Comparison of ENCODE assay signal across 21 mouse cellular contexts in the genomic region with DNA sequence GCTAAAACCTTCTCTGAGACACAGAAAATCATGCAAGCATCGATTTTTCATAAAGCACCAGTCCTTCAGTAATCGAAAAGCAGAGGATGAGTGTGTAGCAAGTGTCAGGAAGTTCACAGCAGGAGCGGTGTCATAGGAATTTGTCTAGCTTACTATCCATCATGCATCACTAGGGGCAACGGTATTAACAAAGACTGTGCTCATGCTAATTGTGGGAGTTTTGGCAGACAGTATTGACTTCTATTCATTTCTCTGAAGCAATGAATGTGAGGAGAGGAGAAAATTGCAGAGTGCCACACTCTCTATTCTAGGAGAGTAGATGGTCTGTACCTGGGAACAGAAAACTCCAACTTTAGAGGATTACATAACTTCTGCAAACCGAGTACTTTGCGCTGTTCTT.
DNase-seq lines count a peak whose midpoint lies in the region; ATAC-seq and TF ChIP-seq lines count a peak whose summit lies in the region.
"Had no signal": no experiment of that assay in that cellular context is flagged by ENCODE, and none has a peak within 500 bp of the region (broad histone marks: within the 10 kb centered on the region; RNA-seq: fewer than 3 reads in every experiment).

No protein-coding gene starts in this region.

- no peak overlapping the region for H3K4me3 ChIP-seq in hindbrain, embryonic 11.5 days (ENCODE audit: low read depth, low read length)
- H3K4me3 ChIP-seq in hindbrain, embryonic 12.5 days: no peak overlapping the region
- no peak overlapping the region for H3K4me3 ChIP-seq in midbrain, embryonic 13.5 days (replicated peaks)
- H3K4me3 ChIP-seq in midbrain, embryonic 15.5 days: no peak overlapping the region
- H3K4me3 ChIP-seq in hindbrain, postnatal 0 days (ENCODE audit: low read length): no peak overlapping the region
- H3K4me3 ChIP-seq: gastrocnemius, adult 2 months; heart, embryonic 12.5 days; megakaryocyte, embryonic 14.5 days; neural tube, embryonic 15.5 days had no signal

- no peaks in the 10 kb centered on the region for H3K36me3 ChIP-seq in hindbrain, embryonic 11.5 days (ENCODE audit: control insufficient read depth, insufficient read depth, low read length)
- no peaks in the 10 kb centered on the region for H3K36me3 ChIP-seq in hindbrain, embryonic 12.5 days
- H3K36me3 ChIP-seq in midbrain, embryonic 13.5 days: no peaks in the 10 kb centered on the region
- H3K36me3 ChIP-seq in midbrain, embryonic 15.5 days (replicated peaks): no peaks in the 10 kb centered on the region
- no peaks in the 10 kb centered on the region for H3K36me3 ChIP-seq in hindbrain, postnatal 0 days (ENCODE audit: insufficient read depth, low read length)
- H3K36me3 ChIP-seq: heart, embryonic 12.5 days; neural tube, embryonic 15.5 days had no signal

- H3K27ac ChIP-seq in hindbrain, embryonic 11.5 days (ENCODE audit: low read depth, low read length): no peak overlapping the region
- H3K27ac ChIP-seq in hindbrain, embryonic 12.5 days: no peak overlapping the region
- H3K27ac ChIP-seq in midbrain, embryonic 13.5 days: no peak overlapping the region
- H3K27ac ChIP-seq in midbrain, embryonic 15.5 days: no peak overlapping the region
- H3K27ac ChIP-seq in hindbrain, postnatal 0 days: no peak overlapping the region
- H3K27ac ChIP-seq: gastrocnemius, adult 2 months; neural tube, embryonic 15.5 days had no signal

- 0 out of 2 replicates have a peak, but pooled peaks cover 3% of the 10 kb centered on the region for H3K4me1 ChIP-seq in hindbrain, embryonic 11.5 days (replicated peaks; ENCODE audit: control insufficient read depth, insufficient read depth, low read length)
- H3K4me1 ChIP-seq in hindbrain, embryonic 12.5 days: no peaks in the 10 kb centered on the region
- 0 out of 2 replicates have a peak, but pooled peaks cover 5% of the 10 kb centered on the region for H3K4me1 ChIP-seq in midbrain, embryonic 13.5 days (replicated peaks)
- H3K4me1 ChIP-seq in midbrain, embryonic 15.5 days: no peaks in the 10 kb centered on the region
- H3K4me1 ChIP-seq in hindbrain, postnatal 0 days (ENCODE audit: insufficient read depth, low read length): no peaks in the 10 kb centered on the region
- H3K4me1 ChIP-seq: heart, embryonic 12.5 days; megakaryocyte, embryonic 14.5 days; neural tube, embryonic 15.5 days had no signal

- no peak for TF ChIP-seq CTCF in hindbrain, postnatal 0 days (IDR thresholded peaks at IDR 0.05; ENCODE audit: low read depth)

- DNase-seq in hindbrain, embryonic 11.5 days (ENCODE audit: low spot score): peak; percentile 23
- DNase-seq in hindbrain, postnatal 0 days (ENCODE audit: low spot score): peak; percentile 58
- DNase-seq in urinary bladder, postnatal 10 days (ENCODE audit: low spot score): no peak
- DNase-seq in gastrocnemius, postnatal 10 days: no peak
- DNase-seq: adrenal gland, adult 8-10 months; B cell, adult 2 months; gastrocnemius, adult 2 months; heart, postnatal 14 days; kidney, adult 2 months; kidney, postnatal 14 days; layer of hippocampus, adult 9-11 months; lung, adult 2 months; right cerebral cortex, postnatal 4 days; thymus, adult 2 months had no signal

- peak; percentile 56 for ATAC-seq in hindbrain, embryonic 11.5 days (ENCODE audit: low FRiP score)
- ATAC-seq in hindbrain, embryonic 12.5 days (ENCODE audit: low FRiP score): no peak
- ATAC-seq in midbrain, embryonic 13.5 days: 0 out of 2 replicates have a peak, but pooled peaks have one; percentile 27
- ATAC-seq in midbrain, embryonic 15.5 days (replicated peaks): no peak; the same call in 1 of the 2 replicates
- peak; percentile 63; the same call in 1 of the 2 replicates for ATAC-seq in hindbrain, postnatal 0 days

- H3K27me3 ChIP-seq in hindbrain, embryonic 11.5 days (ENCODE audit: control insufficient read depth, insufficient read depth, low read length): no peaks in the 10 kb centered on the region
- no peaks in the 10 kb centered on the region for H3K27me3 ChIP-seq in hindbrain, embryonic 12.5 days
- no peaks in the 10 kb centered on the region for H3K27me3 ChIP-seq in midbrain, embryonic 13.5 days
- H3K27me3 ChIP-seq in midbrain, embryonic 15.5 days (replicated peaks): no peaks in the 10 kb centered on the region
- no peaks in the 10 kb centered on the region for H3K27me3 ChIP-seq in hindbrain, postnatal 0 days (ENCODE audit: insufficient read depth, low read length)
- H3K27me3 ChIP-seq: heart, embryonic 12.5 days; megakaryocyte, embryonic 14.5 days; neural tube, embryonic 15.5 days had no signal

- no peak overlapping the region for H3K9ac ChIP-seq in hindbrain, embryonic 11.5 days (ENCODE audit: low read depth, low read length)
- H3K9ac ChIP-seq in hindbrain, embryonic 12.5 days: no peak overlapping the region
- no peak overlapping the region for H3K9ac ChIP-seq in midbrain, embryonic 13.5 days (replicated peaks)
- H3K9ac ChIP-seq in midbrain, embryonic 15.5 days: no peak overlapping the region
- no peak overlapping the region for H3K9ac ChIP-seq in hindbrain, postnatal 0 days (replicated peaks; ENCODE audit: low read length)
- H3K9ac ChIP-seq: heart, embryonic 12.5 days; neural tube, embryonic 15.5 days had no signal

- no peaks in the 10 kb centered on the region for H3K9me3 ChIP-seq in hindbrain, embryonic 11.5 days (ENCODE audit: control insufficient read depth, low read length)
- no peaks in the 10 kb centered on the region for H3K9me3 ChIP-seq in hindbrain, embryonic 12.5 days (replicated peaks)
- no peaks in the 10 kb centered on the region for H3K9me3 ChIP-seq in midbrain, embryonic 13.5 days
- H3K9me3 ChIP-seq in midbrain, embryonic 15.5 days: no peaks in the 10 kb centered on the region
- no peaks in the 10 kb centered on the region for H3K9me3 ChIP-seq in hindbrain, postnatal 0 days (ENCODE audit: low read length)
- H3K9me3 ChIP-seq: heart, embryonic 12.5 days; neural tube, embryonic 15.5 days had no signal

- 61% methylated on average over 6 of the region's 6 CpGs for WGBS in hindbrain, embryonic 11.5 days
- 54% methylated on average over 6 of the region's 6 CpGs for WGBS in hindbrain, embryonic 12.5 days
- 45% methylated on average over 6 of the region's 6 CpGs for WGBS in midbrain, embryonic 13.5 days
- WGBS in midbrain, embryonic 15.5 days: 44% methylated on average over 6 of the region's 6 CpGs
- 31% methylated on average over 6 of the region's 6 CpGs for WGBS in hindbrain, postnatal 0 days

- no peak overlapping the region for H3K4me2 ChIP-seq in hindbrain, embryonic 11.5 days (replicated peaks; ENCODE audit: low read depth, low read length)
- no peak overlapping the region for H3K4me2 ChIP-seq in hindbrain, embryonic 12.5 days (replicated peaks)
- no peak overlapping the region for H3K4me2 ChIP-seq in midbrain, embryonic 13.5 days (replicated peaks)
- H3K4me2 ChIP-seq in midbrain, embryonic 15.5 days: no peak overlapping the region
- no peak overlapping the region for H3K4me2 ChIP-seq in hindbrain, postnatal 0 days (ENCODE audit: low read depth, low read length)
- H3K4me2 ChIP-seq: heart, embryonic 12.5 days; liver, embryonic 11.5 days; neural tube, embryonic 15.5 days had no signal

Comparison
In these comparisons a context has a peak if more than half of its experiments do, and no peak if none do; other contexts are left out.
1. ATAC-seq: peak in hindbrain, embryonic 11.5 days (single experiment), midbrain, embryonic 13.5 days (single experiment) and hindbrain, postnatal 0 days (single experiment); none in hindbrain, embryonic 12.5 days (single experiment) and midbrain, embryonic 15.5 days (single experiment).
2. DNase-seq: peak in hindbrain, embryonic 11.5 days (single experiment) and hindbrain, postnatal 0 days (single experiment); none in urinary bladder, postnatal 10 days (single experiment) and gastrocnemius, postnatal 10 days (single experiment).